Mouse (Mus musculus) gastrocnemius, postnatal 14 days (tissue): ENCODE data around the gene Npl. TPM values are rescaled to one million over a fixed set of nuclear protein-coding genes. Genes with fewer than 3 reads are reported as not detected.
"Not testable (repeated sequence)": the region's sequence is repeated elsewhere in the genome, so short reads cannot be mapped to it uniquely, and the experiment has no call there.

Experiments
- DNase-seq: peaks from one replicate; pipeline ENCODE4 v3.0.0; 2021; ENCODE audit warnings: mixed read lengths
- intact Hi-C: fragments of 180-260 bp; cut with DNase I; formaldehyde crosslinking; loops from one replicate; pipeline ENCODE4 v1.15.1; 2025; ENCODE audit warnings: low total_unique reads
- total RNA-seq, 2 experiments: library from RNA; stranded (reverse); gene quantifications; 2 replicates each; pipeline ENCODE4 v1.2.3; 2021

Npl gene
- total RNA-seq, 2 experiments from 2014 or later, result 1.6 to 2.2 TPM

- no peak for DNase-seq
These were observed 56.5 kb downstream of the Npl start for GRCm38 (mm10) chr1:153493338-153493737.

GRCm38 (mm10) chr1:153491822-153492221 is 58.0 kb downstream of the Npl start:
- intact Hi-C loops, result no loop called here
- DNase-seq, result no peak

More at GRCm38 (mm10) chr1:153493338-153493737, 56.5 kb downstream of the Npl start:
- intact Hi-C loops, result no loop called here

GRCm38 (mm10) chr1:153491345-153491744 is 58.5 kb downstream of the Npl start:
- intact Hi-C loops, result no loop called here
- DNase-seq, result no peak

- no peak for DNase-seq
- intact Hi-C loops, result no loop called here
These were observed 59.9 kb downstream of the Npl start for GRCm38 (mm10) chr1:153489963-153490362.

- intact Hi-C loops, result no loop called here
- DNase-seq, result no peak
These were observed 60.3 kb downstream of the Npl start for GRCm38 (mm10) chr1:153489540-153489939.

- intact Hi-C loops, result no loop called here
- no peak for DNase-seq
These were observed 60.7 kb downstream of the Npl start for GRCm38 (mm10) chr1:153489132-153489531.

- intact Hi-C loops, result no loop called here
- peak; percentile 98 for DNase-seq
These were observed 62.4 kb downstream of the Npl start, which contains the start of gene Dhx9 for GRCm38 (mm10) chr1:153487500-153487879. Gene Dhx9 (minus strand): TSS chr1:153487660.

- intact Hi-C loops, result no loop called here
- DNase-seq, result peak; percentile 43
These were observed 62.9 kb downstream of the Npl start for GRCm38 (mm10) chr1:153486767-153487499.

- DNase-seq, intact Hi-C loops: not testable (repeated sequence)
These were observed 63.7 kb downstream of the Npl start for GRCm38 (mm10) chr1:153486120-153486519.

GRCm38 (mm10) chr1:153485201-153485796 is 64.5 kb downstream of the Npl start:
- DNase-seq, result no peak
- intact Hi-C loops, result no loop called here

- intact Hi-C loops, result no loop called here
- no peak for DNase-seq
These were observed 68.8 kb downstream of the Npl start for GRCm38 (mm10) chr1:153481025-153481412.

GRCm38 (mm10) chr1:153480386-153481024 is 69.3 kb downstream of the Npl start:
- peak; percentile 54 for DNase-seq
- intact Hi-C loops, result no loop called here

GRCm38 (mm10) chr1:153479296-153479695 is 70.5 kb downstream of the Npl start:
- DNase-seq, result no peak
- intact Hi-C loops, result no loop called here

- no peak for DNase-seq
- intact Hi-C loops, result no loop called here
These were observed 88.0 kb downstream of the Npl start for GRCm38 (mm10) chr1:153461796-153462195.

- no peak for DNase-seq
- intact Hi-C loops, result no loop called here
These were observed 93.7 kb downstream of the Npl start for GRCm38 (mm10) chr1:153456137-153456536.

GRCm38 (mm10) chr1:153453146-153453642 is 96.7 kb downstream of the Npl start:
- DNase-seq, result no peak
- intact Hi-C loops, result no loop called here

Other genes starting within 250 kb of the Npl start
- gene Lamc1, start 217.3 kb downstream of the Npl start, total RNA-seq, result 100 to 1,000 TPM; 217 to 268 TPM
- not detected for gene Shcbp1l, start 124.9 kb downstream of the Npl start, total RNA-seq
- 10 to 100 TPM; 36.7 to 41.1 TPM for gene Dhx9, start 62.4 kb downstream of the Npl start, total RNA-seq
- under 1 TPM; 0.31 to 0.68 TPM for gene Rgs8, start 103.0 kb upstream of the Npl start, total RNA-seq
- 1 to 10 TPM; 3.1 to 4.1 TPM for gene Rgs16, start 190.3 kb upstream of the Npl start, total RNA-seq
- 1 to 10 TPM; 4.1 TPM for gene Rnasel, start 199.4 kb upstream of the Npl start, total RNA-seq